Mouse (Mus musculus) lung, postnatal 25 days (tissue): ENCODE results near the gene E430018J23Rik.
"Not testable (repeated sequence)": the region's sequence is repeated elsewhere in the genome, so short reads cannot be mapped to it uniquely, and the experiment has no call there.

Experiments used
- DNase-seq: peaks from one replicate; pipeline ENCODE4 v3.0.0; 2022; ENCODE audit warnings: low spot score

E430018J23Rik gene

GRCm38 (mm10) chr7:127393157-127393943, at the start of gene E430018J23Rik:
Gene E430018J23Rik, minus strand, starts transcription at chr7:127393629.
- DNase-seq, result peak; percentile 99

DNA sequence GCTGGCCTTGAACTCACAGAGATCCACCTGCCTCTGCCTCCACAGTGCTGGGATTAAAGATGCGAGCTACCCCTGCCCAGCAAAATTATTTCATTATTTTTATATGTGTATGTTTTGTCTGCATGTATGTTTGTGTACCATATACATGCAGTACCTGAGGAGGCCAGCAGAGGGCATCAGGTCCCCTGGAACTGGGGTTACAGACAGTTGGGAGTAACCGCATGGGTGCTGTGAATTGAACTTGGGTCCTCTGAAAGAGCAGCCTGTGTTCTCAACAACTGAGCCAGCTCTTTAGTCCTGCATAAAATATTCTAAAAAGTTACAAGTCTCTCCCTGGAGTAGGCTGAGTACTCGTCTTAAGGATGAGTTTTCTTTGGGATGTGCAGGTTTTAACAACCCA, 44.3 kb upstream of the E430018J23Rik start:
- DNase-seq, result no peak

- DNase-seq, result no peak
These were observed 41.8 kb upstream of the E430018J23Rik start for GRCm38 (mm10) chr7:127435206-127435605.

DNA sequence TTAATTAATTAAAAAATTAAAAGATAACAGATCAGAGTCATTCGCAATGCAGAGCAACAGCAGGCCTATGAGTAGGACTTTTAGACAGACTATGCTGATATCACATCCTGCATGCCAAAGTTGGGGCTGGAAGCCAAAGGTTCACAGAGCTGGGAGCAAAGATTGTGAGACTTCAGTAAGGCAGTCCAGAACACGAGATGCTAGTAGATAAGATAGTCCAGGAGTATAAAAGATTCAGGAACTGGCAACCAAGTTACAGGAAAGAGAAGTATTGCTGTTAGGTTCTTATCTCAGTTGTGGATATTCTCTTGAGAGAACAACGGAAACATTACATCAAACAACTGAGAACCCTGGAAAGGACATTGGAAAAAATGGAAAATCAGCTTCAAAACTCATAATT, 32.9 kb upstream of the E430018J23Rik start:
- peak; percentile 71 for DNase-seq

DNA sequence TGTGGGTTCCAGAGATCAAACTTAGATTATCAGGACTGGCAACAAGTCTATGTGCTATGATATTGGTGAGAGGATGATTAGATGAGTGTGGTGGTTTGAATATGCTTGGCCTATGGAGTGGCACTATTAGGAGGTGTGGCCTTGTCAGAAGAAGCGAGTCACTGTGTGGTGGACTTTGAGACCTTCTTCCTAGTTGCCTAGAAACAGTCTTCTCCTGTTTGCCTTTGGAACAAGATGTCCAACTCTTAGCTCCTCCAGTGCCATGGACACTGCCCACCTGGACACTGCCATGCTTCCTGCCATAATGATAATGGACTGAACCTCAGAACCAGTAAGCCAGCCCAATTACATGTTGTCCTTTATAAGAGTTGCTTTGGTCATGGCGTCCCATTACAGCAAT, 32.5 kb upstream of the E430018J23Rik start:
- no peak for DNase-seq

DNA sequence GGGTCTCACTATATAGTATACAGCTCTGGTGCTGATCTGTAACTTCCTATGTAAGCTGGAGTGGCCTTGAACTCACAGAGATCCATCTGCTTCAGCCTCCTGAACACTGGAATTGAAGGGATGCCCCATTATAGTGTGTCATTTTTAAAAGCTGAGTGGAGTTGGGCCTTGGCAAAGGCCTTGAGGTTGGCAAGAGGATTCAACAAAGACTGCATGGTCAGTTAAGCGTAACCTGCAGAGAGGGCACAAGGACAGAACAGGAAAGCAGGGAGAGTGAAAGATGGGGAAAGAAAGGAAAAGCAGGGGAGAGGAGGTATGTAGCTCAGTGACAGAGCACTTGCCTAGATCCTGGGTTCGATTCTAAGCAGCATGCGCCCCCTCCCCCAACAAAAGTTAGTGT, 31.9 kb upstream of the E430018J23Rik start:
- DNase-seq, result no peak

- DNase-seq, result no peak
These were observed 28.8 kb upstream of the E430018J23Rik start for GRCm38 (mm10) chr7:127422247-127422646.

DNA sequence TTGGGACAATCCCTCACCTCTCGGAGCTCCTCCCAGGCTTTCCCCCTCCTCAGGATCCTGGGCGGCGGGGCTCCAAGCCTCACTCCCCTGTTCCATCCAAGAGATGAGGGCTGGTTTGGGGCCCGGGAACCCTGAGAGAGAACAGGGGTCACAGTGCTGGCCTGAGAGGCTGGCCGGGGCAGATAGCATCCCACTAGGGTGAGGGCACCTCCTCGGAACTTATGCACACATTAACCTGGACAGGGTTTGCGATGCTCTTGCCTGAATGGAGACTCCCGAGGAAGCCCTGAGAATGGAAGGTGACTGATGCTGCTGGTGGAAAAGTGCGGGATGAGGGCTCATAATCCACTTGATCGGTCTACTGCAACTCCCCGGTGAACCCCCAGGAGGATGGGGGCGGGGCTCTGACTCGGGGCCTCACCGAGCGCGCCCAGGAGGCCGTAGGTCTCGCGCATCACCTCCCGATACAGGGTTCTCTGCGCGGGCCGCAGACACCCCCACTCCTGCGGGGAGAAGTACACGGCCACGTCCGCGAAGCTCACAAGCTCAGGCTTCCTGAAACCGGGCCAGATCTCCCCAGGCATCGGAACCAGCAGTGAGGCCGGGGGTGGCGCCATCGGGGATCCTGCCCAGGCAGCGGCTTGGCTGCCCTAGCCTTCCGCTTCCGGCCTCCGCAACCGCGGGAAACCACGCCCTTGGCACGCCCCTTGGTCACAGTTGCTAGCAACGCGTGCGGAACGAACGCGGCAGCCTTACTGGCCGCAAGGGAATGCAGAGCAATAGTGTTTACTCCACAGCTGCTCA, 28.2 kb upstream of the E430018J23Rik start, which contains the start of gene Zfp688:
Gene Zfp688 (minus strand): TSS at position 681 of the 804 bp plus-strand sequence.
- peak; percentile 97 for DNase-seq

GRCm38 (mm10) chr7:127411418-127411817, 18.0 kb upstream of the E430018J23Rik start:
- DNase-seq, result no peak

DNA sequence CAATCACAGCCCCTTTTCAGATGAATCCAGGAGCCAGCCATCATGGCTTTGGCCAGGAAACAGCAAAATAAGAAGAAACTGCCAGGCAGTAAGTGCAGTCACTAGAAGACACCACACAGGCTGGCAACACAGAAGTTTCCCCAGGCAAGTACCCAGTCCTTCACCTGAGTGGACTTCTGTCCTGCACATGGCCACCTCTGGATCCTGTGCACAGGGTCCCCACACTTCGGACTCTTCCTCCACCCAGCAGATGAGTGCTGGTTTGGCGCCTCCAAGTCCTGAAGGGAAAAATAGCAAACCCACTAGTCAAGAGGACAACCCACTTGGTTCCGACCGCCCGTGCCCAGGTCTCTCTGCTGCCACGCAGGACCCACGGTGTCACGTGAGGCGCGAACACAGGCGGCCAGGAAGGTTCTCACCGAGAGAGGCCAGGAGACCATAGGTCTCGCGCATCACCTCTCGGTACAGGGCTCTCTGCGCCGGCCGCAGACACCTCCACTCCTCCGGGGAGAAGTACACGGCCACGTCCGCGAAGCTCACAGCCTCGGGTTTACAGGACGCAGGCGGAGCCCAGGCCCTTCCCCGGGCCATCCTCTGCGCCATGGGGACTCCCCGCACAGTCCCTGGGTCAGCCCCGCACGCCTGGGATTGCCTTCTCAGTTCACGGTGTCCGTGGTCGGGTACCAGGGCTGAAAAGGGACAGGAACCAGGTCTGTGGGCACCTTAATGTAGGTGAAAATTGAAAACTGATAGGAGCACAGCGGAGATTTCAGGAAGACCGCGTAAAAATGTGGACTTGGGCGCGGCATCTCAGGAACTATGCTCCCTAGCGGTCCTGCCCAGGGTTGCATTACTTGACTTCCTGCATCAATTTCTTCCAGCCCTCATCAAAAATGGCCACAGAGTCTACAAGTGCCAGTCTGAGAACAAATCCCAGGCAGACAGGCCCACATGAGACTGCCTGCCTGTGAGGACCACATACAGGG, 12.9 kb upstream of the E430018J23Rik start, which contains the start of gene Zfp764:
Gene Zfp764 (minus strand): TSS at position 821 of the 986 bp plus-strand sequence.
- peak; percentile 91 for DNase-seq

DNA sequence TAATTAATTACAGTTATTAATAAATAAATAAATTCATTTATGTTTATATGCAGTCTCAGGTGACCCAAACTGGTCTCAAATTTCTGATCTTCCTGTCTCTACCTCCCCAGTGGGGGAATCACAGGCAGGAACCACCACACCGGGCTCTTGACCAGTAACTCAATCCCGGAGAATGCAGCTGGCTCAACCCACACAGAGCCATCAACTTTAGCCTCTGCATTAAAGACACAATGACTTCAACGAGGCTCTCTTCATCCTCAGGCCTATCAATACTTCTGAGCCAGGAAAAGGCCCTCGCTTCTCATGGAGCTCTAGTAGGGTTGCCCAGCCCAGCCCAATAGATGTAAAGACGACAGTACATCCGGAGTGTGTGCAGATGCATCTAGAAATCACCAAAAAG, 10.7 kb upstream of the E430018J23Rik start:
- DNase-seq, result not testable (repeated sequence)

DNA sequence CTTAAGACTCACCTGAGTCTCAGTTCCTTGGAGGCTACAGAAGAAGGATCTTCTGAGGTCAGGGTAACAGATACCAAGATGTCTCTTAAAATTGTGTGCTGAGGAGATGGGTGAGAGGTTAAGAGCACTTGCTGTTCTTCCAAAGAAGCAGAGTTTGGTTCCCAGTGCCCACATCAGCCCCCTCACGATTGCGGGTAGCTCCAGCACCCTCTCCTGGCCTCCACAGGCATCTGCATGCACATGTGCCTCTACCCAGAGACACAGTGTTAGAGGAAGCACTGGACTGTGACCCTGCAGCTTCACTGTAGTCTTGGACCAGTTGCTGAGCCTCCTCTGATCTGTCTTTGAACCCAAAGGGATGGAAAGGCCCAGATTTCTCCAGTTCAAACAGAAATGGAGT, 9.6 kb upstream of the E430018J23Rik start:
- no peak for DNase-seq

DNA sequence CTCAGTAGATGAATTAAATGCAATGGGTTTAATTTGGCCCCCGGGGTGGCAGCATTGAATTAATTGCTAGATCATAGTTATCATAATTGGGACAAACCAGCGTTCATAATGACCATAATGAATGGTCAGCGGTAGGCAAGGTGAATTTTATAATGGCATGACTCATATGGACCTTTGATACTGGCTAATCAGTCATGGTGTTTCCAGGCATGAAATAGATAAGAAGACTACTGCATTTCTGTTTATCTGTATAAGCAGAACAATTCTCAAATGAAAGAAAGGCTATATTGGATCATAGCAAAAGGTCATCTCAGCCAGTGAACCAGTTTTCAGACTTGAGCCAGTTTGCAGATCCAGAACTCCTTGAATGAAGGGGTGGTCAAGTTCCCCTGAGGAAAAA, 6.9 kb upstream of the E430018J23Rik start:
- DNase-seq, result no peak

- no peak for DNase-seq
These were observed 510 bp upstream of the E430018J23Rik start for GRCm38 (mm10) chr7:127393944-127394333.

DNA sequence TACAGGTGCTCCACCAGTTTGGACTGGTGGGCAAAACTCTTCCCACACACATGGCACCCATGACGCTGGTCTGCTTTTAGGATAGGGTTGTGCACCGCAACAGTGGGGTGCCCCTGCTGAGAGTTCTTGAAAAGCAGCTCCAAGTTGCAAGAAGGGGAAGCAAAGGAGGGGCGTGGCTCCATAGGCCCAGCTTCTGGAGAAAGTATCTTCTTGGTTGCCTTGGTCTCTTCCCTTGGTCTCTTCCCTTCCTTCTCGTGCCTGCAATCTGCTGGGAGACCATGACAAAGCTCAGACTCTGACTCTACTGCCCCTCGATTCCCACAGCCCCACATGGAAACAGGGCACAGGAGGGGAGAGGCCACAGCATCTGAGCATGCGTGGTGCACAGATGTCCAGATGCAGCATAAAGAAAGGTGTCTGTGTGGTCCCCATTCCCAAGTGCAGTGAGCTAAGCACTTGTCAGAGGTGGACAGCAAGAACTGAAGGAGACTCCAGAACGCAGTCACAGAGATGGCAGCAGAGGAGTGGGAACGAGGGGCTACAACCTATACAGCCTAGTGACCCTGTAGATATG, 1.1 kb downstream of the E430018J23Rik start:
- DNase-seq, result no peak

GRCm38 (mm10) chr7:127391538-127391937, 1.9 kb downstream of the E430018J23Rik start:
- no peak for DNase-seq

DNA sequence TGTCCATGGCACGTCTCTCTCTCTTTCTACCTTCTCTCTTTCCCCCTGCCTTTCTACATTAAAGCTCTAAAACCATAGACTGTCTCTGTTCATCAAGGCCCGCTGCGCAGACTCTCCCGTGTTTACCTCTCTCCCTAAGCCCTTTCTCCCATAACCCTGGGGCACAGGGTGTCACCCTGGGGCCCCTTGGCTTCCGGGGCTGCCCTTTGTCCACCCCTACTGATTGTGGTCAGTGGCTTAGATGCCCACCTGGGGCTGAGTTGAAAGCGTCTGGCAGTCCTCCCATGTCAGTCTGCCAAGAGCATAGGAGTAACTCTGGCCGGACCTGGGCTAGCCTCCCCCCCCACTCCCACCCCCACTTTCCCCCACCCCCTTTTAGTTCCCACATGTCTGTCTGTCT, 3.1 kb downstream of the E430018J23Rik start:
- no peak for DNase-seq

- not testable (repeated sequence) for DNase-seq
These were observed 5.2 kb downstream of the E430018J23Rik start for GRCm38 (mm10) chr7:127388201-127388600.

DNA sequence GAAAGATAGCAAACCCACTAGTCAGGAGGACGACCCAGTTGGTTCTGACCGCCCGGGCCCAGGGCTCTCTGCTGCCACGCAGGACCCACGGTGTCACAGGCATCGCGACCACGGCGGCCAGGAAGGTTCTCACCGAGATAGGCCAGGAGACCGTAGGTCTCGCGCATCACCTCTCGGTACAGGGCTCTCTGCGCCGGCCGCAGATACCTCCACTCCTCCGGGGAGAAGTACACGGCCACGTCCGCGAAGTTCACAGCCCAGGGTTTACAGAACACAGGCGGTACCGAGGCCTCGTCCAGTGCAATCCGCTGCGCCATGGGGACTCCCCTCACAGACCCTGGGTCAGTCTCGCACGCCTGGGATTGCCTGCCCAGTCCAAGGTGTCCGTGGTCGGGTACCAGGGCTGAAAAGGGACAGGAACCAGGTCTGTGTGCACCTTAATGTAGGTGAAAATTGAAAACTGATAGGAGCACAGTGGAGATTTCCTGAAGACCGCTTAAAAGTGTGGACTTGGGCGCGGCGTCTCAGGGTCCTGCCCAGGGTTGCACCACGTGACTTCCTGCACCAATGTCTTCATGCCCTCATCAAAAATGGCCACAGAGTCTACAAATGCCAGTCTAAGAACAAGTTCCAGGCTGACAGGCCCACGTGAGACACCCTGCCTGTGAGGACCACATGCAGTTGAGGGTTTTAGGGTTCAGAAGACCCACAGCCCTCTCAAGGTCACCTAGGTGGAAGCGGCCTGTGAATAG, 6.6 kb downstream of the E430018J23Rik start, which contains the start of gene 9130019O22Rik:
Gene 9130019O22Rik (minus strand): TSS at position 526 of the 752 bp plus-strand sequence.
- DNase-seq, result peak; percentile 95

- not testable (repeated sequence) for DNase-seq
These were observed 7.9 kb downstream of the E430018J23Rik start for GRCm38 (mm10) chr7:127385560-127385959.
